Mouse (Mus musculus) A20 (cell line): ENCODE measurements around the gene Crtc1.

Experiments
- DNase-seq: peaks from one replicate; pipeline ENCODE4 v3.0.0-alpha.2; 2011; ENCODE audit warnings: low read depth, low spot score

Crtc1 gene

GRCm38 (mm10) chr8:70422722-70423121 is 16.7 kb downstream of the Crtc1 start:
- no peak for DNase-seq

DNA sequence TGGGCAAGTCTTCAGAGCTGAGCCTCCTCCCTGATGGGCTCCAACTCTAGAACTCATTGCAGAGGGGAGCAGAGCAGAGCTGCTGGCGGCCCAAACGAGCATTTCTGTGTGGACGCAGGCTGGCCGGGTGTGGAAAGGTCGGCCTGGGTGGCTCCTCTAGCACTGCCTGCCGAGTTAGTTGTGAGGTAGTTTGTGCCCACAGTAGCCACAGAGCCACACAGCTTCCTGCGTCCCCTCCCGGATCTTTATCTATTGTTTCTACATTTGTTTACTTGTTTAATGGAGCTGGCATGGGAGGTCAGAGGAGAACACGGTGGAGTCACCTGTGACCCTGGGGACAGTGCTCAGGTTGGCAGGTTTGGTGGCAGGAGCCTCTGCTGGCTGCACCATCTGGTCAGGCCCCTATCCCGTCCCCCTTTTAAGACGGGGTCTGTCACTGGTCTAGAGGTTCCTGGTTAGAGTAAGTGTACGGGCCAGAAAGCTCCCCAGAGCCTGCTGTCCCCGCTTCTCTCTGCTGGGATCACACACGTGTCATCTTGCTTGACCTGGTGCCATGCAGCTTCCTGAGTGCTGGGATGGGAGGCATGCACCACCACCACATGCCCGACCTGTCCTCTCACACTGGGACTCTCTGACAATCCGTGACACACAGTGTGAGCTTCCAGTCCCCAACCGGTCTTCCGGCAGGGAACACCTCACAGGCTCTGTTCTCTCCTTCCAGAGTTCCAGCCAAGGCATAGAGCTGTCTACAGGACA is 17.9 kb downstream of the Crtc1 start:
- no peak for DNase-seq

DNA sequence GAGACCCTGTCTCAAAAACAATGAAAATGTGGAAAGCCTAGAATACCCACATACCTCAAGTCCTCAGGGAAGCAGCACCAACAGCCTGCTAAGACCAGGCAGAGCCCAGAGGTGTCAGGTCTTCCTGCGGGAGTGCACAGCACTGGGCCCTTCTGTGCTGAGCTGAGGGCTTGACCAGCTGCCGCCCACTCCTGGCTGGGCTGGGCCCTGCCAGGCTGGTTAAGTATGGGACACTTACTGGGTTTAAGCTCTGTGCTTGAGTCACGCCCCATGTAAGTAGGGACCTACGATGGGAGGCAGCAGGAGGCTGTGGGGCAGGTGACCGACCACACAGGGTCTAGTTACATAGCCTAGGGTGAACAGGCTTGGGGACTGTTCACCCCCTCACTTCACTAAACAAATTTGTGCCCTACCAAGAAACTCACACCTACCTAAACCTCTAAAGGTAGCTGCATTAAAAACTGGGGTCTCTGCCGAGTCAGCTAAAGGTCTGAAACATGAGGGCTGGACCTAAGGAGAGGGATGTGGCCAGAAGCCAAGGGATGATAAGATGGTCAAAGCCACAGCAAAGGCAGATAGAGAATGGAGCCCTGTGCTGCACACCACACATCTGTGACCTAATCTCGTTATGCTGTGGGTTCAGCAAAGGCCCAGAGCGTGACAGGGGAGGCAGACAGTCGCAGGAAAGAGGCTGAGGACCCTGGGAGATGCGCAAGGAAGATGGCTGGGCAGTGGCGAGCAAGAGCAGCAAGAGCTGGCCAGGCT is 19.3 kb downstream of the Crtc1 start:
- DNase-seq = no peak

DNA sequence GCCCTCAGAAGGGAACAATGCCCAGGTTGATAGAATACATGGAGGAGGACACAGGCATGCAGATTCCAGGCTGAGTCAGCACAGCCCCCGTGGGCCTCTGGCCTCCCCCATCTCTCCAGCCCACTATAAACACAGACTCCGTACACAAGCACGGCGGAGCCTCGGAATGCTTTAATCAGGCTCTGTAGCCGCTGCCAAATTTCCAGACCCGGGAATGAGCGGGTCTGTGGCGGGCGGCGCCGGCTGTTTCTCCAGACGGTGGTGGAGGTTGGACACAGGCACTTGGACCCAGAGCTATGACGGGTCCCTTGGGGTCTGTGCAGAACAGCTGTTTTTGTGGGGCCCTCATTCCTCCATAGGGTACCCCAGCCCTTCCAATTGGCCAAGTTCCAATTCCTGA is 20.4 kb downstream of the Crtc1 start:
- no peak for DNase-seq

GRCm38 (mm10) chr8:70417914-70418313 is 21.5 kb downstream of the Crtc1 start:
- no peak for DNase-seq

DNA sequence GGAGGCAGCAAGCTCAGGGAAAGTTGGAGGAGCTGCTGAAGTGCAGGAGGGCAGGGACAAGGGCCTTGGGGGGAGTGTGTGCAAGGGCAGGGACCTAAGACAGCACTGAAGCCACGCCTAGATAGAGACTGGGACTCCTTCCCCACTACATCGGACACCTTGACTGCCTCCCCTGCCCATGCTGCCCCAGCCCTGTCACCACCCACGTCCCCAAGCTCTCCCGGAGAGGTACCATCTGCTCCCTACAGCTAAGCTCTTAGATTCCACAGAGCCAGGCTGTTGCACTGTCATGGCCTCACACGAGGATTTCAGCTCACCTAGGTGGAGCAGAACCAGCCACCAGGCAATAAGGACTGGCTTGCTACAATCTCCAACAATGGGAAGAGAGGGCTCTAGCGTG is 22.4 kb downstream of the Crtc1 start:
- no peak for DNase-seq

GRCm38 (mm10) chr8:70415540-70416451 is 23.6 kb downstream of the Crtc1 start:
- DNase-seq = peak; percentile 61

DNA sequence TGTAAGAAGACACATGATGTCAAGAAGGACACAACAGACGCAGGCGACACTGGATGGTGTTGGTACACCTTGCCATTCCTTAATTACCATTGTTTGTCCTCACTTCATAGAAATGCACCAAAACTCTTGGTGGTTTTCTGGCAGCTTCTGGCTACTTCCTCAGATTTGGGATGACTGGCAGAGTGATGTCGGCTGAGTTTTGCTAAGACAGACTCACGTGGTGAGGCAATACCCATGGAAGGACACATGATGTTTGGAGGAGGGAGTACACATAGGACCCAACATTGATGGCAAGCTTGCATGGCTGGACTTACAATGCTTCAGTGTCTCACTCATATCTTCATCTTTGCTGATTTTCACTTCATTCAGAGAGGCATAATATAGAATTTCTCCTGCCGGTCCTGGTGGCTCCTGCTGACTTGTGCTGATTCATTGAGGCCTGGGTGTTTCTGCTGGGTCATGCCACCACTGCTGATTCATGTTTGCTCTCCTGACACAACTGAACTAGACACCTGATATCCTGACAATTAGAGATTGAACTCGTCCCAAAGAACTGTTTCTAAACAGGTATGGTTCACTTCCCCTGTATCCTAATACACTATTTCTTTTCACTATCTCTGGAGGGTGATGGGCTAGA is 25.0 kb downstream of the Crtc1 start:
- no peak for DNase-seq

- no peak for DNase-seq
Measured at GRCm38 (mm10) chr8:70410281-70410680, 29.1 kb downstream of the Crtc1 start.

DNA sequence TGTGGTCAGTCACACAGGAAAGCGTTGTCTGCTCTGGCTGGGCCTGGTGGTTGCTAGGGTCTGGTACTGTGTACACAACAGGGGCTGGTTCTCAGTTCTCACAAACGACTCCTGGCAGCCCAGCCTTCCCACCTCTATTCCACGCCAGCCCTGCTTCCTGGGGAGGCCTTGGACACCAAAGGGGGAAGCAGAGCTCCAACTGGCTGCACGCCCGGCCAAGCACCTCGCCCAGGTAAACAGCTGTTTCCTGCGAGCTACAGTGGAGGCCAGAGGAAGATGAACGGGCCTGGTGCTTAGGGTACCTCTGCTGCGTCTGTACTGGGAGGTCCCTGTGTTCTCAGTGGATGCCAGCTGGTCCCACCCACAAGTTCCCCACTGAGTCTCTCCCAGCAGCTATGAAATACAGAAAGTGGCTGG is 29.9 kb downstream of the Crtc1 start:
- no peak for DNase-seq

GRCm38 (mm10) chr8:70409019-70409418 is 30.4 kb downstream of the Crtc1 start:
- no peak for DNase-seq

GRCm38 (mm10) chr8:70408301-70408700 is 31.1 kb downstream of the Crtc1 start:
- DNase-seq = no peak

DNA sequence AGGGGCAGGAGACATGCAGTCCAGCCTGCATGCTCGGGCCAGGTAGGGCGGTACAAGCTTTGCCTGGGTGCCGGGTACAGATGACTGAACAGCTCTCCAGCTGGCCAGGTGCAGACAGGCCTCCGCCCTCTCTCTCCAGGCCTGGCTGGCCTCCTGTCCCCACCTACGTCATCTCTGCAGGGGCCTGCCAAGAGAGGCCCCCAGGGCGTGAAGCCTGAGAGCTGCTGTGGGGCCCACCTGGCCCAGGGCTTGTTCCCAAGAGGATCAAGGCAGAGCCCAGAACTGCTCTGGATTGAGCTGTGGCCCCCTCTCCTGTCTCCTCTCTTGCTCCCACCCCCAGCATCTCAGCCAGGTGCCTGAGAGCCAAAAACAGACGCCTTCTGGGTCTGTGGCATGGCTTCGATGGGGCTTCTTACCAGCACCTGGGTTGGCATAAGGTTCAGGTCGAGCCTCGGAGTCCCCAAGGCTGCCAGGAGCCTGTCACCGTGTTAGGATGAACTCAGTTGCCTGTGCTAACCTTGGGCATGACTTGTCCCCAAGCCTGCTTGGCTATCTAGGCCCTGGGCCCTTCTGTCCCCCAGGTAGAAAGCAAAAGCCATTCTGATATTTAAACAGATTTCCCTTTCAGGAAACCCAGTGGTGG is 32.8 kb downstream of the Crtc1 start:
- peak; percentile 45 for DNase-seq

DNA sequence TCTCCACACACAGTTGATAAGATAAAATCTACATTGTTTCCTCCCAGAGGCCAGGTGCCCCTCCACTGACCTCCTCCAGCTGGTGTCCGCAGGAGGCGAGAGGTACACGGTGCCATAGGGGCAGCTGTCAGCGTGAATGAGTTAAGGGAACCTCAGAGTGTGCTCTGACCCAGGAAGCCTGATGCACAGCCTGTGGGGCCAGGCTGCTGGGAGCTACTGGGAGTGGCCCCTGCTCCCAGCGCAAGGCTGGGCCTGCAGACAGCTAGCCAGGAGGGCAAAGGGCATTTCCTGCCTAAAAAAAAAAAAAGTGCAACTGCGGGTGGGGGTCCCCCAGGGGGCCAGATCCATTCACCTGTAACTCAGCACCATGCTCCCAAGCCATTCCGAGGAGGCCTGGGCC is 34.2 kb downstream of the Crtc1 start:
- no peak for DNase-seq

DNA sequence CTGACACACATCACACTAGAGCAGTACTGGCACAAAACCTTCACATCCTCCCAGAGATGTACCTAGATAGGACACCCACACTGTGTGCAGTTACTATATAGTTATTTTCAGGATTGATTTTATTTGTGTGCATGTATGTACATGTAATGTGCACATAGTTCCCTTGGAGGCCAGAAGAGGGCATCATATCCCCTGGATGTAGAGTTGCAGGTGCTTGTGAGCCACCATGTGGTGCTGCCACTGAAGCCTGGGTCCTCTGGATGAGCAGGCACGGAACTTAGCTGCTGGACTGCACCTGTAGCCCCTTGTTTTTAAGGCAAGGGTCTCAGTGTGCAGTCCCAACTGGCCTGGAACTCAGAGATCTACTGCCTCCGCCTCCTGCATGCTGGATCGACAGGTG is 35.2 kb downstream of the Crtc1 start:
- DNase-seq = peak; percentile 38

GRCm38 (mm10) chr8:70397611-70398563 is 41.5 kb downstream of the Crtc1 start:
- DNase-seq = no peak

DNA sequence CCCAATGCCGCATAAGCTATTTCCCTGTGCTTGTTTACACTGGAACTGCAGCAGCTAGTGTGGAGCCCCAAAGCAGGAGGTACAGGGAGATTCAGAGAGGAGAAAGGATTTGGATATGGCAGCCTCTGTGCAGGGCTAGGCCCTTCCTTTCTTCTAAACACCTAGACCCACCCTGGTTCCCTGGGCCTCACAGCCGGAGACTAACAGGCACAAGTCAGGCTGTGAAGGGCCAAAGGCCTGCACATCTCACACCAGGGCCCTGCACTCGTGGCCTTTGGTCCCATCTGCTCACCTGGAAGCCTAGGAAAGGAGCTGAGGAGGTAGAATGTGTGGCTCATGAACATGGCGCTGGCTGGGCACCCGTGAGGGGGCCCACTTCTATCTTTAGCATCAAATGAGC is 43.2 kb downstream of the Crtc1 start:
- no peak for DNase-seq

DNA sequence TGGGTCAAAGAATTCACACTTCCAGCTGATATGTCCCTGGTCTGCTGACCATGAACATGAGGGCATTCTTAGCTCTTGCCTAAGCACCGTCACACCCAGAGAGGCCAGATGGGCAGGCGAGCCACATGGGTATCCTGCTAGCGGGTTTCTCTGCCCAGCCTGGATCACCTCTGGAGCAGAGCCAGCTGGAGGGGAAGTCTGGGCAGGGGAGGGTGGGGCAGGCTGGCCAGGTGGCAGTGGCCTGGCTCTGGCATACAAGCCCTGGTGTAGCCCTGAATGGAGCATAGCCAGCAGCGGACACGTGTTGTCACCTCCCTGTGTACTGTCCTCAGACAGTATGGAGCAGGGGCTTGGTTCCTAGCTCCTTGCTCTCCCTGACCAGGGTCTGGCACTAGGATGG is 43.7 kb downstream of the Crtc1 start:
- DNase-seq = no peak

- no peak for DNase-seq
Measured at GRCm38 (mm10) chr8:70394269-70394998, 44.9 kb downstream of the Crtc1 start.
